Mouse (Mus musculus) kidney, postnatal 0 days (tissue): ENCODE data around the gene Depdc7. TPM values are rescaled to one million over a fixed set of nuclear protein-coding genes. Genes with fewer than 3 reads are reported as not detected.

Experiments used
- ATAC-seq: fragments of 200-750 bp; cut with Nextera tagmentation; replicated peaks from 2 replicates; pipeline ENCODE4 v1.8.0; 2017; ENCODE audit warnings: low read depth, moderate number of reproducible peaks, moderate TSS enrichment, moderate library complexity; ENCODE audit not compliant: low FRiP score
- DNase-seq: peaks from one replicate; pipeline ENCODE4 v3.0.0-alpha.2; 2016; ENCODE audit warnings: low spot score
- H3K27ac ChIP-seq: fragments of 300-500 bp; sonication (generic); 2 replicates; pipeline ENCODE4 v1.5.1; 2014; ENCODE audit warnings: mild to moderate bottlenecking
- H3K27me3 ChIP-seq: fragments of 300-500 bp; sonication (generic); 2 replicates; pipeline ENCODE4 v1.6.1; 2014; ENCODE audit warnings: low read length, mixed read lengths; ENCODE audit not compliant: insufficient read depth
- H3K36me3 ChIP-seq: fragments of 300-500 bp; sonication (generic); 2 replicates; pipeline ENCODE4 v1.6.1; 2014; ENCODE audit warnings: low read length, mixed read lengths; ENCODE audit not compliant: insufficient read depth
- H3K4me1 ChIP-seq: fragments of 300-500 bp; sonication (generic); replicated peaks from 2 replicates; pipeline ENCODE4 v1.6.1; 2014; ENCODE audit warnings: antibody characterized with exemption, low read length, mixed read lengths; ENCODE audit not compliant: insufficient read depth
- H3K4me2 ChIP-seq: fragments of 300-500 bp; sonication (generic); 2 replicates; pipeline ENCODE4 v1.6.1; 2014; ENCODE audit warnings: mild to moderate bottlenecking, low read length, moderate library complexity, mixed read lengths
- H3K4me3 ChIP-seq: fragments of 300-500 bp; sonication (generic); replicated peaks from 2 replicates; pipeline ENCODE4 v1.5.1; 2014; ENCODE audit warnings: low read depth, low read length
- H3K9ac ChIP-seq: fragments of 300-500 bp; sonication (generic); 2 replicates; pipeline ENCODE4 v1.6.1; 2014; ENCODE audit warnings: low read depth, low read length
- H3K9me3 ChIP-seq: fragments of 300-500 bp; sonication (generic); replicated peaks from 2 replicates; pipeline ENCODE4 v1.6.1; 2016; ENCODE audit warnings: low read length, inconsistent platforms, mixed read lengths
- CTCF ChIP-seq: IDR thresholded peaks from 2 replicates; pipeline ENCODE4 v1.5.1; 2016; ENCODE audit warnings: antibody characterized with exemption, low read depth, mild to moderate bottlenecking, moderate library complexity
- WGBS: fragments of 180-500 bp; shearing (Covaris S2); extraction: QIAGEN DNeasy Blood & Tissue Kit; methylation state at CpG from one replicate; pipeline ENCODE4 v1.1.7; 2014; 5-methylcytosine and 5-hydroxymethylcytosine counted together
- polyA plus RNA-seq: library from polyadenylated mRNA; unstranded; fragments of >200 nt; fragmentation: Nextera tagmentation; extraction: Ambion mirVana; gene quantifications from 2 replicates; pipeline ENCODE4 v1.2.1, GENCODE M21; 2015

Depdc7 gene
- polyA plus RNA-seq, 1 experiment from 2014 or later, result 27.5 TPM

- DNase-seq (no peak), ATAC-seq (no peak)
- 78% methylated on average over 3 of the region's 3 CpGs for WGBS
These were observed 65.4 kb downstream of the Depdc7 start for GRCm38 (mm10) chr2:104677326-104677725.

More at GRCm38 (mm10) chr2:104677326-104677725, 65.4 kb downstream of the Depdc7 start:
- no peak for TF ChIP-seq CTCF
- Histone ChIP-seq H3K9ac (no peak overlapping the region), H3K27ac (no peak overlapping the region), H3K4me3 (no peak overlapping the region), H3K4me1 (no peaks in the 10 kb centered on the region), H3K36me3 (no peaks in the 10 kb centered on the region), H3K9me3 (no peaks in the 10 kb centered on the region), H3K27me3 (no peaks in the 10 kb centered on the region), H3K4me2 (no peak overlapping the region)

Other genes with a start within 250 kb of the Depdc7 start
- 11.7 and 13.8 TPM in 2 replicates for gene Hipk3, start 248.4 kb downstream of the Depdc7 start, polyA plus RNA-seq
- 42.8 and 48.3 TPM in 2 replicates for gene Cstf3, start 152.4 kb downstream of the Depdc7 start, polyA plus RNA-seq
- gene Tcp11l1, start 30.7 kb downstream of the Depdc7 start, polyA plus RNA-seq, result 35.3 and 37.8 TPM in 2 replicates
- gene Pin1rt1, start 26.5 kb downstream of the Depdc7 start, polyA plus RNA-seq, result not detected in 2 replicates
- gene Qser1, start 73.9 kb upstream of the Depdc7 start, polyA plus RNA-seq, result 6.9 and 7.2 TPM in 2 replicates
- 1.5 and 1.7 TPM in 2 replicates for gene Prrg4, start 107.0 kb upstream of the Depdc7 start, polyA plus RNA-seq
- 9.1 and 12.6 TPM in 2 replicates for gene Ccdc73, start 124.9 kb upstream of the Depdc7 start, polyA plus RNA-seq